Mouse (Mus musculus) limb, embryonic 14.5 days (tissue): ENCODE data around the gene Syt5. TPM values are rescaled to one million over a fixed set of nuclear protein-coding genes. Genes with fewer than 3 reads are reported as not detected.

Source experiments
- ATAC-seq: fragments of 200-750 bp; cut with Nextera tagmentation; 2 replicates; pipeline ENCODE4 v1.8.0; 2017; ENCODE audit warnings: low read depth, moderate number of reproducible peaks, moderate TSS enrichment; ENCODE audit not compliant: low FRiP score
- DNase-seq: peaks from one replicate; pipeline ENCODE4 v3.0.0-alpha.2; 2015; ENCODE audit warnings: low spot score
- H3K27ac ChIP-seq: fragments of 300-500 bp; sonication (generic); replicated peaks from 2 replicates; pipeline ENCODE4 v1.5.1; 2014; ENCODE audit warnings: low read depth, mild to moderate bottlenecking, low read length, moderate library complexity, mixed read lengths
- H3K27me3 ChIP-seq: fragments of 300-500 bp; sonication (generic); 2 replicates; pipeline ENCODE4 v1.6.1; 2014; ENCODE audit warnings: low read length, mixed read lengths; ENCODE audit not compliant: control insufficient read depth, insufficient read depth
- H3K36me3 ChIP-seq: fragments of 300-500 bp; sonication (generic); 2 replicates; pipeline ENCODE4 v1.6.1; 2014; ENCODE audit warnings: mild to moderate bottlenecking, low read length, moderate library complexity, mixed read lengths; ENCODE audit not compliant: control insufficient read depth, insufficient read depth
- H3K4me1 ChIP-seq: fragments of 300-500 bp; sonication (generic); 2 replicates; pipeline ENCODE4 v1.6.1; 2014; ENCODE audit warnings: antibody characterized with exemption, low read length, mixed read lengths; ENCODE audit not compliant: control insufficient read depth, insufficient read depth
- H3K4me2 ChIP-seq: fragments of 300-500 bp; sonication (generic); replicated peaks from 2 replicates; pipeline ENCODE4 v1.6.1; 2014; ENCODE audit warnings: low read depth, mild to moderate bottlenecking, low read length, moderate library complexity; ENCODE audit not compliant: severe bottlenecking
- H3K4me3 ChIP-seq: fragments of 300-500 bp; sonication (generic); replicated peaks from 2 replicates; pipeline ENCODE4 v1.5.1; 2014; ENCODE audit warnings: low read length
- H3K9ac ChIP-seq: fragments of 300-500 bp; sonication (generic); 2 replicates; pipeline ENCODE4 v1.6.1; 2014; ENCODE audit warnings: mild to moderate bottlenecking, low read depth, low read length, moderate library complexity; ENCODE audit not compliant: severe bottlenecking
- H3K9me3 ChIP-seq: fragments of 300-500 bp; sonication (generic); 2 replicates; pipeline ENCODE4 v1.6.1; 2016; ENCODE audit warnings: low read length; ENCODE audit not compliant: control insufficient read depth
- POLR2A ChIP-seq: fragments of 200-500 bp; IDR thresholded peaks from 2 replicates; pipeline ENCODE4 v1.8.0; 2012; ENCODE audit warnings: inconsistent platforms, mild to moderate bottlenecking, moderate library complexity, borderline replicate concordance; ENCODE audit not compliant: insufficient read depth, insufficient read length; ENCODE audit errors: extremely low read depth
- WGBS: fragments of 180-500 bp; shearing (Covaris S2); extraction: QIAGEN DNeasy Blood & Tissue Kit; methylation state at CpG from one replicate; pipeline ENCODE4 v1.1.7; 2014; 5-methylcytosine and 5-hydroxymethylcytosine counted together
- polyA plus RNA-seq, 2 experiments: library from polyadenylated mRNA; depleted of rRNA in 1 of 2; stranded (reverse) in 1 of 2; unstranded in 1 of 2; fragments of >200 nt; fragmentation: Nextera tagmentation in 1 of 2; extraction: Ambion mirVana in 1 of 2; gene quantifications; 2 replicates each; pipeline versions ENCODE4 v1.2.1 to v1.2.3; 2012 to 2014

Syt5 gene
- polyA plus RNA-seq, 2 experiments = 3.4 to 3.9 TPM

- DNase-seq (peak; percentile 32), ATAC-seq (no peak)
- WGBS = 31% methylated on average over 13 of the region's 13 CpGs
- H3K9me3 ChIP-seq = no peaks in the 10 kb centered on the region
- H3K27ac ChIP-seq = no peak overlapping the region
- H3K4me3 ChIP-seq = no peak overlapping the region
- H3K36me3 ChIP-seq = no peaks in the 10 kb centered on the region
- H3K27me3 ChIP-seq = no peaks in the 10 kb centered on the region
- 0 out of 2 replicates have a peak overlapping the region, but pooled peaks have one; percentile 11 for H3K4me2 ChIP-seq
- no peak overlapping the region for H3K9ac ChIP-seq
- no peak for TF ChIP-seq POLR2A
- peaks cover 5% of the 10 kb centered on the region; the same call in 1 of the 2 replicates for H3K4me1 ChIP-seq
Measured at GRCm38 (mm10) chr7:4513236-4513635, 34.1 kb downstream of the Syt5 start.

- no peak for TF ChIP-seq POLR2A
- H3K4me1 ChIP-seq = peaks cover 5% of the 10 kb centered on the region; the same call in 1 of the 2 replicates
- no peak overlapping the region for H3K27ac ChIP-seq
- H3K9me3 ChIP-seq = no peaks in the 10 kb centered on the region
- no peak overlapping the region for H3K9ac ChIP-seq
- no peak overlapping the region for H3K4me2 ChIP-seq
- no peak for ATAC-seq
- DNase-seq = no peak
- no peaks in the 10 kb centered on the region for H3K36me3 ChIP-seq
- 73% methylated on average over 8 of the region's 8 CpGs for WGBS
- H3K27me3 ChIP-seq = no peaks in the 10 kb centered on the region
- H3K4me3 ChIP-seq = no peak overlapping the region
Measured at GRCm38 (mm10) chr7:4511489-4512224, 35.7 kb downstream of the Syt5 start.

DNA sequence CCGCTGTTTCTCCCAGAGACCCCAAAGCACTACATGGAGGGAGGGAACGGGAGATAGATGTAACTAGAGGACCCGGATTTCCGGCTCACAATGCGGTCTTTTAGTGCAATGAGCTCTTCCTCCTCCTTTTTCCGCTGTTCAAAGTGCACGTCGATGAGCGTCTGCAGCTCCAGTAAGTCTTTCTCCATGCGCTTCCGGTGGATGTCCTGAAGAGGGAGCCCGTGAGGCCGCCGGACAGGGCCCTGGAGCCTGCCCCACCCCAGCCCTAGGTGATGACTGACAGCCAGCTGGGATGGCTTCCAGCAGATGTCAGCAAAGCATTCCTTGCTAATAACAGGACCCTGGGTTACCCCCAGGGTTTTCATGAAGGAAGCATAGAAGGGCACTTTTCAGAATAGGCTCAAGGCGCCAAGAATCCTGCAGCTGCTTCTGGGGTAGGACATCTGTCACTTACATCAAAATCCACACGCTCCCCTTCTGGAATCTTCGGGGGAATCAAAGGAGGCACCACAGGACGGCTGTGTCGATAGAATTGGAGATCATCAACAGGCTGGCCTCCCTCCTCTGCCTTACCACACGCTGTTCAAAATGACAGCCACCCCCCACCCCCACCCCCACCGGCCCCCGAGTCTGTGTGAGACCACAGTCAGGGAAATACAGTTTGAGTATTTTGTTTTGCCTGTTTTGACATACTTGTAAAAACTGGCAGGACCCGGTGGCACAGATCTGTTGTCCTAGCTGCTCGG, 37.3 kb downstream of the Syt5 start:
- H3K27ac ChIP-seq = no peak overlapping the region
- H3K4me1 ChIP-seq = peaks cover 5% of the 10 kb centered on the region; the same call in 1 of the 2 replicates
- TF ChIP-seq POLR2A = no peak
- H3K4me2 ChIP-seq = peak overlapping the region; percentile 13; the same call in 1 of the 2 replicates
- H3K36me3 ChIP-seq = no peaks in the 10 kb centered on the region
- ATAC-seq (peak; percentile 79), DNase-seq (peak; percentile 83)
- peak overlapping the region; percentile 8; the same call in 1 of the 2 replicates for H3K4me3 ChIP-seq
- H3K9ac ChIP-seq = no peak overlapping the region
- 18% methylated on average over 24 of the region's 24 CpGs for WGBS
- no peaks in the 10 kb centered on the region for H3K27me3 ChIP-seq
- H3K9me3 ChIP-seq = no peaks in the 10 kb centered on the region

- Histone ChIP-seq H3K27me3 (no peaks in the 10 kb centered on the region), H3K9ac (no peak overlapping the region), H3K4me2 (no peak overlapping the region), H3K4me1 (peaks cover 2% of the 10 kb centered on the region; the same call in 1 of the 2 replicates), H3K27ac (no peak overlapping the region), H3K4me3 (no peak overlapping the region), H3K36me3 (no peaks in the 10 kb centered on the region), H3K9me3 (no peaks in the 10 kb centered on the region)
- DNase-seq (no peak), ATAC-seq (no peak)
- no peak for TF ChIP-seq POLR2A
- 89% methylated on average over 8 of the region's 8 CpGs for WGBS
Measured at GRCm38 (mm10) chr7:4508739-4509116, 38.6 kb downstream of the Syt5 start.

DNA sequence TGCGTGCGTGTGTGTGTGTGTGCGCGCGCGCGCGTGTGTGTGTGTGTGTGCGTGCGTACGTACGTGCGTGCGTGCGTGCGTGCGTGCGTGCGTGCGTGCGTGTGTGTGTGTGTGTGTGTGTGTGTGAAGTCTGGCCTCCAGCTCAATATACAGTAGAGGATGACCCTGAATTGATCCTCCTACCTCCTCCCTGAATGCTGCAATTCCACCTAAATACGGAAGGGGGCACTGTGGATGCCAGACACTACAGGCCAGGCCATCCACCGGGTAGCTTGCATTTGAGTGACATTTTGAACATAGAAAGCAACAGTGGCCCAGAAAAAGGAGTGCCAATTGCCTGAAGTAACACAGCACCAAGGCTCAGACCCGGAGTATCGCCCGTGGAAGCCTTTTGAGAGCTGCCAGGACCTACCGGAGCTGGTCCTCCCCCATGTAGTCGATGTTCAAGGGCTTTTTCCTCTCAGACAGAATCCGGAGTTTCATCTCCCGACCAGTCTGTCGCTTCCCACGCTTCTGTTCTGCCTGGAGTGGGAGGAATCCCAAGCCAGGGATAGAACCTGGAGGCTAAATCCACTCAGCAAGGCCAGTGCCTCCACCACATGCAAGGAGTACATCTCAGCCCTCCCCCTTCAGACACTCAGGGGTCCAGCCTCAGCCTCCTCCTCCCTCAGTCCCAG, 39.1 kb downstream of the Syt5 start:
- 79% methylated on average over 22 of the region's 32 CpGs for WGBS
- Histone ChIP-seq H3K4me1 (peaks cover 2% of the 10 kb centered on the region; the same call in 1 of the 2 replicates), H3K27ac (no peak overlapping the region), H3K36me3 (no peaks in the 10 kb centered on the region), H3K4me3 (no peak overlapping the region), H3K9me3 (no peaks in the 10 kb centered on the region), H3K4me2 (no peak overlapping the region), H3K9ac (no peak overlapping the region), H3K27me3 (no peaks in the 10 kb centered on the region)
- TF ChIP-seq POLR2A = no peak
- no peak for DNase-seq
- no peak for ATAC-seq
